ENCODE assay signal across 1 mouse cellular context in the genomic region with DNA sequence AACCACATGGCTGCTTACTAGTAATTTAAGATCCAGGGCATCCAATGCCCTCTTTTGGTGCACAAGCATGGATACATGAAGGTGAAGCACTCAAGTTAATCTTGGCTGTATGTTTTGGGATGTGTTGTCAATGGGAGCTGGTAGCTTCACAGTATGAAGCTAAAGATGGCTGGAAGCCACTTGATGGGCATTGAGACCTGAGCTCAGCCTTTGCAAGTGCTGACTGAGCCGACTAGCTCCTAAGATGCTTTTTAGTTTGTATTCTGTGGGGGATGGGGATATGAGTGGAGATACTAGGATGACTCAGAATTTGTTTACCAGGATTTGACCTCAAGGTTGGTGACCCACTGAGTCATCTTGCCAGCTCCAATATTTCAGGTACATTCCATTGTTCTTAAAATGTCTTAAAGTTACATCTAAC.
A peak's percentile ranks its signal among the peaks of the same experiment; 100 is the strongest.
TF ChIP-seq lines count a peak whose summit lies in the region.

No protein-coding gene starts in this region.

TF ChIP-seq in MEL, 35 proteins besides CTCF, POLR2A, EP300 and RAD21:
- TF ChIP-seq MYC (IDR thresholded peaks at IDR 0.05; ENCODE audit: low read depth, low read length) = peak; percentile 66
- no peak for TF ChIP-seq E2F4 (IDR thresholded peaks at IDR 0.05; ENCODE audit: borderline replicate concordance, low read depth, low read length)
- TF ChIP-seq GATA1 (IDR thresholded peaks at IDR 0.05; ENCODE audit: low read depth, low read length) = no peak
- peak; percentile 59; the same call in 1 of the 2 replicates for TF ChIP-seq RCOR1 (IDR thresholded peaks at IDR 0.05; ENCODE audit: low read depth, low read length)
- no peak for TF ChIP-seq ZC3H11A (IDR thresholded peaks at IDR 0.05; ENCODE audit: low read depth, low read length)
- 0 out of 2 replicates have a peak, but pooled peaks have one; percentile 18 for TF ChIP-seq MAFK (IDR thresholded peaks at IDR 0.05; ENCODE audit: borderline replicate concordance, low read depth, low read length)
- peak; percentile 80 for TF ChIP-seq CHD2 (IDR thresholded peaks at IDR 0.05; ENCODE audit: low read length)
- peak; percentile 96 for TF ChIP-seq ZMIZ1 (IDR thresholded peaks at IDR 0.05; ENCODE audit: low read depth, low read length)
- TF ChIP-seq USF2 (IDR thresholded peaks at IDR 0.05; ENCODE audit: borderline replicate concordance in 1 of 2, insufficient read depth in 1 of 2, low read depth in 1 of 2, low read length in 2 of 2) = no peak
- TF ChIP-seq MYB (IDR thresholded peaks at IDR 0.05; ENCODE audit: low read depth, low read length) = 0 out of 2 replicates have a peak, but pooled peaks have one; percentile 6
- peak; percentile 95 for TF ChIP-seq POLR2AphosphoS2 (IDR thresholded peaks at IDR 0.05; ENCODE audit: low read length)
- TF ChIP-seq KAT2A (conservative IDR thresholded peaks at IDR 0.05; ENCODE audit: low read depth, low read length) = no peak
- TF ChIP-seq NRF1 (IDR thresholded peaks at IDR 0.05; ENCODE audit: insufficient read depth, low read depth, low read length, poor library complexity, severe bottlenecking) = no peak
- peak; percentile 76; the same call in 1 of the 2 replicates for TF ChIP-seq JUND (IDR thresholded peaks at IDR 0.05; ENCODE audit: low read depth, low read length)
- TF ChIP-seq TCF12 (IDR thresholded peaks at IDR 0.05; ENCODE audit: low read depth, low read length) = no peak
- TF ChIP-seq SIN3A (IDR thresholded peaks at IDR 0.05; ENCODE audit: low read length) = peak; percentile 54
- 0 out of 2 replicates have a peak, but pooled peaks have one; percentile 41 for TF ChIP-seq TBP (IDR thresholded peaks at IDR 0.05; ENCODE audit: low read depth, low read length)
- no peak for TF ChIP-seq MEF2A (IDR thresholded peaks at IDR 0.05; ENCODE audit: extremely low read depth, insufficient replicate concordance, low read depth, low read length, poor library complexity, severe bottlenecking)
